Mouse (Mus musculus): ENCODE measurements around the gene Mical2. TPM values are rescaled to one million over a fixed set of nuclear protein-coding genes. Genes with fewer than 3 reads are reported as not detected.

The Mical2 gene
- polyA plus RNA-seq, 1 experiment from 2014 or later, result 105 TPM

DNA sequence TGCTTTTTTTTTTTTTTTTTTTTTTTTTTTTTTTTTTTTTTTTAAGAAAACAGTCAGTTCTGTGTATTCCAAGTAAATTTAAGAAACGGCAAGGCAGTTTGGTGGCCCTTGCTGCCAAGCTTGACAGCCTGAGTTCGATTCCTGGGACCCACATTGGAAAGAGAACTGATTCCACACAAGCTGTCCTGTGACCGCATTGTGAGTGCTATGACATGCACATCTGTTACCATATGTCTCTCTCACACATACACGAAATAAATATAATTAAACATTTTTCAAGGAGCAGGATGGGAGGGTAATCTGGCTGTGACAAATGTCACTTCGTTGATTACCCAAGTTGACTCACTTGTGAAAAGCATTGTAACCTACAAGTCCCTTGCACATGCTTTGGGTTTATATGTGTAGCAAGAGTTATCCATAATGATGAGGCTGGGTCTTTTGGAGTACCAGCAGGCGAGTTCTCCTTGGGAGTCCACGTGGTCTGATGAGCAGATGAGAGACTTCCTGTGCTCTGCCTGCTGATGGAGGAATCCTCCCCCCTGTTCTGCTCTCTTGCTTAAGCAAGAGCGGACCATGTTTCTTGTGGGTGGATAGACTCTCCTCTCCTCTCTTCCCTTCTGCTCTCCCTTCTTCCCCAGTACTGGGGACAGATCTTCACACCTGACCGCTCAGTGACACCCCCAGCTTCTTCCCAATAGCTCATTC lies 58.1 kb downstream of the Mical2 start:
- no peak overlapping the region for H3K4me3 ChIP-seq
- H3K4me2 ChIP-seq, result no peak overlapping the region
- no peaks in the 10 kb centered on the region for H3K9me3 ChIP-seq
- peak overlapping the region; percentile 37; the same call in 1 of the 2 replicates for H3K9ac ChIP-seq
- no peaks in the 10 kb centered on the region for H3K27me3 ChIP-seq (replicated peaks)
- WGBS, result 72% methylated on average over 9 of the region's 9 CpGs
- peak overlapping the region; percentile 96 for H3K27ac ChIP-seq (replicated peaks)
- peaks cover 98% of the 10 kb centered on the region for H3K4me1 ChIP-seq
- H3K36me3 ChIP-seq, result peaks cover 56% of the 10 kb centered on the region
- no peak for ATAC-seq (ENCODE audit: extremely low read depth, insufficient number of reproducible peaks, low FRiP score, low TSS enrichment)

DNA sequence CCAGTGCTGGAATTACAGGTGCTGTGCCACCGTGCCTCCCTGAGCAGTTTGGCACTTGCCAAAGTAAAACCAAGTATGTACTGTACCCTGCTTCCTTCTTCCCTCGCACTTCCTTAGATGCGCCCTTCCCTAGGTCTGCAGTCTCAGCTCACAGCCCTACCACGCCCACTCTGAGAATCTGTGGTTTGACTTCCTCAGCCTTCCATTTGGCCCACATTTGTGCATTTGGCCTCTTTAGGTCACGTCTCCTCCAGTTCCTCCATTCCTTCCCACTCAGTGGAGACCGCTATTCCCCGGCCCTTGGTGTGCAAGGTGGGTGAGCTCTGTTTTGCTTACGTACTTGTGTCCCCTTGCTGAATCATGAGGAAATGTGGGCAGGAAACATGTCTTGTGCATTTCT lies 59.9 kb downstream of the Mical2 start:
- WGBS, result 79% methylated on average over 8 of the region's 8 CpGs
- Histone ChIP-seq H3K27ac (replicated peaks) (peak overlapping the region; percentile 96), H3K4me1 (peaks cover 98% of the 10 kb centered on the region), H3K4me3 (no peak overlapping the region), H3K9ac (peak overlapping the region; percentile 29), H3K27me3 (replicated peaks) (no peaks in the 10 kb centered on the region), H3K36me3 (peaks cover 51% of the 10 kb centered on the region), H3K4me2 (no peak overlapping the region), H3K9me3 (no peaks in the 10 kb centered on the region)
- ATAC-seq (ENCODE audit: extremely low read depth, insufficient number of reproducible peaks, low FRiP score, low TSS enrichment), result no peak

DNA sequence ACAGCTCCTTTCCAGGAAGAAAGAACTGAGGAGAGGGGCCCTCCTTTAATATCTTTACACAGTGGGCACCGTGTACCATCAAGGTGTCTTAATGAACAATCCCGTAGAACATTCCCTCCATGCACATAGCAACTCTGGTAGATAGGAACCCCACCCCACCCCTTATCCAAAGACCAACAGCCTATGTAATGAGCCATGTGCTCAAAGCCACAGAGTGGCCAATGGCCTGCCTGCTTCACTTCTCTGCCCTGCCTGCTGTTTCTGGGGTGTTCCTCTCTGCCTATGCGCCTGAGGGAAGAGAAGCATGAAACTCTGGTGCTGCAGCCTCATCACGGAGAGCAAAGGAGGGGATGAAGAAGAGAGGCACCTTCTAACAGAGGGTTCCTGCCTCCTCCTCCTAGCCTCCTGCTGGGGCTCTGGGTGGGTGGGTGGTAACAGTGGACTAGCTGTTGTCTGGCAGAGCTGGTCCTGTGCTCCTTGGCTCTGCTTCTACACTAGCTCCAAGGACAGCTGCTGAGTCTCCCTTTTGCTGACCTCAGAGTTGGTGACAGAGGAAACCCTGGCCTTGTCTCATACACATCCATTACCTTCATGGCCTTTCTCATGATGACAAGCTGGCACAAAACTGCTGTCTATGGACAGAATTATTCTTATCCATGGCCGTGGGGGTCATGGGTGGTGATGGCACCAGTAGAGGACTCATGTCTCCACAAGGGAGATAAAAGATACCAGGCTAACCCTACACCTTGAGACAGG lies 62.9 kb downstream of the Mical2 start:
- peak overlapping the region; percentile 96 for H3K27ac ChIP-seq (replicated peaks)
- no peak for ATAC-seq (ENCODE audit: extremely low read depth, insufficient number of reproducible peaks, low FRiP score, low TSS enrichment)
- 63% methylated on average over 5 of the region's 5 CpGs for WGBS
- no peaks in the 10 kb centered on the region for H3K9me3 ChIP-seq
- H3K4me2 ChIP-seq, result no peak overlapping the region
- H3K4me3 ChIP-seq, result no peak overlapping the region
- peaks cover 30% of the 10 kb centered on the region for H3K36me3 ChIP-seq
- peaks cover 96% of the 10 kb centered on the region for H3K4me1 ChIP-seq
- H3K9ac ChIP-seq, result peak overlapping the region; percentile 71
- no peaks in the 10 kb centered on the region for H3K27me3 ChIP-seq (replicated peaks)

DNA sequence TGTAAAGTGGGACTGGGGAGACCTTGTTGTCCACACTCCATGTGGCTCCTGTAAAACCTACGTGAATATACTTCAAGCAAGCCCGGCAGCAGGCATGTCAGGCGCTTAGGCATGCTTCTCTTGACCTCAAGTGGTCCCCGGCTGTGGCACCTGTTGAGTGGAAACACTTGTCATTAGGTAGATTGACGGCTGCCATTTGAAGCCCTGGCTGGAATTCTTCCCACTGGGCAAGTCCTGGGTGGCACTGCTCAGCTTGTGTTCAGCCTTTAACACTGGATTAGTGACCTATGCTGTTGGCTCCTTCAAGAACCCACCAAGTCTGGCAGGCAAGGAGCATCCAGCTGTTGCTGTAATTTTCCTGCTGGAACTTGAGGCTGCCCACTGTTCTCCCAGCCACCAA lies 63.9 kb downstream of the Mical2 start:
- no peak overlapping the region for H3K4me3 ChIP-seq
- H3K36me3 ChIP-seq, result peaks cover 28% of the 10 kb centered on the region
- peak overlapping the region; percentile 71 for H3K9ac ChIP-seq
- H3K4me2 ChIP-seq, result no peak overlapping the region
- no peaks in the 10 kb centered on the region for H3K27me3 ChIP-seq (replicated peaks)
- peak overlapping the region; percentile 96 for H3K27ac ChIP-seq (replicated peaks)
- 35% methylated on average over 5 of the region's 5 CpGs for WGBS
- ATAC-seq (ENCODE audit: extremely low read depth, insufficient number of reproducible peaks, low FRiP score, low TSS enrichment), result 0 out of 2 replicates have a peak, but pooled peaks have one; percentile 21
- H3K4me1 ChIP-seq, result peaks cover 96% of the 10 kb centered on the region
- H3K9me3 ChIP-seq, result no peaks in the 10 kb centered on the region

- peak overlapping the region; percentile 71 for H3K9ac ChIP-seq
- no peaks in the 10 kb centered on the region for H3K27me3 ChIP-seq (replicated peaks)
- peaks cover 29% of the 10 kb centered on the region for H3K36me3 ChIP-seq
- 0 out of 2 replicates have a peak overlapping the region, but pooled peaks have one; percentile 4 for H3K4me2 ChIP-seq
- peak; percentile 30; the same call in 1 of the 2 replicates for ATAC-seq (ENCODE audit: extremely low read depth, insufficient number of reproducible peaks, low FRiP score, low TSS enrichment)
- peak overlapping the region; percentile 96 for H3K27ac ChIP-seq (replicated peaks)
- H3K4me3 ChIP-seq, result no peak overlapping the region
- 16% methylated on average over 4 of the region's 4 CpGs for WGBS
- H3K4me1 ChIP-seq, result peaks cover 94% of the 10 kb centered on the region
- no peaks in the 10 kb centered on the region for H3K9me3 ChIP-seq
Observed at GRCm38 (mm10) chr7:112289990-112290389, 64.3 kb downstream of the Mical2 start.

GRCm38 (mm10) chr7:112293456-112294104 lies 67.9 kb downstream of the Mical2 start:
- Histone ChIP-seq H3K9ac (peak overlapping the region; percentile 72), H3K4me3 (no peak overlapping the region), H3K27ac (replicated peaks) (peak overlapping the region; percentile 86), H3K4me1 (peaks cover 94% of the 10 kb centered on the region), H3K27me3 (replicated peaks) (no peaks in the 10 kb centered on the region), H3K9me3 (no peaks in the 10 kb centered on the region), H3K4me2 (no peak overlapping the region), H3K36me3 (peaks cover 21% of the 10 kb centered on the region)
- no peak for ATAC-seq (ENCODE audit: extremely low read depth, insufficient number of reproducible peaks, low FRiP score, low TSS enrichment)
- 56% methylated on average over 7 of the region's 7 CpGs for WGBS

GRCm38 (mm10) chr7:112295426-112296221 lies 70.0 kb downstream of the Mical2 start:
- Histone ChIP-seq H3K4me3 (no peak overlapping the region), H3K9me3 (no peaks in the 10 kb centered on the region), H3K27ac (replicated peaks) (peak overlapping the region; percentile 99), H3K9ac (peak overlapping the region; percentile 64), H3K36me3 (peaks cover 25% of the 10 kb centered on the region), H3K4me1 (peaks cover 94% of the 10 kb centered on the region), H3K27me3 (replicated peaks) (no peaks in the 10 kb centered on the region), H3K4me2 (no peak overlapping the region)
- 41% methylated on average over 8 of the region's 8 CpGs for WGBS
- ATAC-seq (ENCODE audit: extremely low read depth, insufficient number of reproducible peaks, low FRiP score, low TSS enrichment), result no peak

DNA sequence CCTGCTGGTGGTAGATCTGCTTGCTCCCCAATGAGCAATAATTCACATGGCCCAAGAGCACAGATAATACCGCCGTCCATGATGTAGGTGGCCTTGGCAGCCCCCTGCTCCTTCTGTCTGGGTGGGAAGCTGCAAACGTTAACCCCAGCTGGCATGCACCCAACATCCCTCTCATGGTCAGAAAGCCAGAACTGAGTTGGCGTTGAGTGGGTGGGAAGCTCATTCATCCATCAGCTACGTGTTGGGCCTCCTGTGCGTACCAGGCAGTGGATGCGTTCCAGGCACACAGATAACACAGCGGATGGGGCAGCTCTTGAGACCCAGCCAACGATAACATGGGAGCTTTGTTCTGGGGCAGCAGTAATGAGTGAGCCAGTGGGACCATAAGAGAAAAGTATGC lies 72.4 kb downstream of the Mical2 start:
- H3K4me2 ChIP-seq, result peak overlapping the region; percentile 33; the same call in 1 of the 2 replicates
- peaks cover 94% of the 10 kb centered on the region for H3K4me1 ChIP-seq
- peaks cover 33% of the 10 kb centered on the region for H3K36me3 ChIP-seq
- H3K9me3 ChIP-seq, result no peaks in the 10 kb centered on the region
- 17% methylated on average over 9 of the region's 9 CpGs for WGBS
- peak overlapping the region; percentile 77 for H3K9ac ChIP-seq
- no peak overlapping the region for H3K4me3 ChIP-seq
- no peaks in the 10 kb centered on the region for H3K27me3 ChIP-seq (replicated peaks)
- ATAC-seq (ENCODE audit: extremely low read depth, insufficient number of reproducible peaks, low FRiP score, low TSS enrichment), result peak; percentile 63
- peak overlapping the region; percentile 99 for H3K27ac ChIP-seq (replicated peaks)

GRCm38 (mm10) chr7:112298871-112299422 lies 73.3 kb downstream of the Mical2 start:
- ATAC-seq (ENCODE audit: extremely low read depth, insufficient number of reproducible peaks, low FRiP score, low TSS enrichment), result no peak
- Histone ChIP-seq H3K27ac (replicated peaks) (peak overlapping the region; percentile 99), H3K9me3 (no peaks in the 10 kb centered on the region), H3K4me3 (no peak overlapping the region), H3K36me3 (peaks cover 42% of the 10 kb centered on the region), H3K4me2 (peak overlapping the region; percentile 33; the same call in 1 of the 2 replicates), H3K27me3 (replicated peaks) (no peaks in the 10 kb centered on the region), H3K9ac (peak overlapping the region; percentile 77), H3K4me1 (peaks cover 90% of the 10 kb centered on the region)
- WGBS, result 26% methylated on average over 3 of the region's 3 CpGs

GRCm38 (mm10) chr7:112299521-112300096 lies 74.0 kb downstream of the Mical2 start:
- Histone ChIP-seq H3K27ac (replicated peaks) (peak overlapping the region; percentile 99), H3K9me3 (no peaks in the 10 kb centered on the region), H3K4me1 (peaks cover 90% of the 10 kb centered on the region), H3K4me2 (no peak overlapping the region), H3K36me3 (peaks cover 44% of the 10 kb centered on the region), H3K4me3 (no peak overlapping the region), H3K9ac (peak overlapping the region; percentile 77), H3K27me3 (replicated peaks) (no peaks in the 10 kb centered on the region)
- peak; percentile 50 for ATAC-seq (ENCODE audit: extremely low read depth, insufficient number of reproducible peaks, low FRiP score, low TSS enrichment)
- WGBS, result 35% methylated on average over 10 of the region's 10 CpGs

Measured in heart, embryonic 13.5 days (tissue).